Mouse (Mus musculus) right cerebral cortex, adult 18-20 months (tissue): ENCODE measurements around the gene L3mbtl3.

Experiments
- DNase-seq: peaks from one replicate; pipeline ENCODE4 v3.0.0; 2022; ENCODE audit warnings: mixed read lengths

L3mbtl3 gene

DNA sequence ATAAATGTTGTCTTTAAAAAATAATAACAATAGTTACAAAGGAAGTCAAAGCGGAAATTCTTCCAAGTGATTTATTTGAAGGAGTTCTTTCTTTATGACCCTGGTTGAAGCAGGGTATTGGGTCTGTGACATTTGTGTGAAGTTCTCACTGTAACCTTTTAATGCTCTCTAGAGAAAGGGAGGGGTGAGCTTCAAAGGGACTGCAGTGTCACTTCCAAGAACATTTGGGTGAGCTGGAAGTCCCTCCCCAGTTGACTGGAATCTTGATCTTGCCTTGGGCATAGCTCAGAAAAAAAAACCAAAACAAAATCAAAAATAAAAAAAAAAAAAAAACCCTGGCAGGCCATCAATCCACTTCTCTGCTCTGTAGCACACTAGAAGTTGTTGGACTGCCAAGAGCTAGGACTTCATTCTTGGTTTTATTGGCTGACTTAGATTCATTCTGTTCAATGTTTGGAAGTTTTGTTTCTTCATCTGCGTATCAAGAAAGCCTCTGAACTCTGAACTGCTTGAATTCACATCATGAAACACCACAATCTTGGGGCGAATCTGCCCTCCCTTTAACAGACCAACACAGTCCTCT lies 143.6 kb downstream of the L3mbtl3 start:
- DNase-seq = no peak

DNA sequence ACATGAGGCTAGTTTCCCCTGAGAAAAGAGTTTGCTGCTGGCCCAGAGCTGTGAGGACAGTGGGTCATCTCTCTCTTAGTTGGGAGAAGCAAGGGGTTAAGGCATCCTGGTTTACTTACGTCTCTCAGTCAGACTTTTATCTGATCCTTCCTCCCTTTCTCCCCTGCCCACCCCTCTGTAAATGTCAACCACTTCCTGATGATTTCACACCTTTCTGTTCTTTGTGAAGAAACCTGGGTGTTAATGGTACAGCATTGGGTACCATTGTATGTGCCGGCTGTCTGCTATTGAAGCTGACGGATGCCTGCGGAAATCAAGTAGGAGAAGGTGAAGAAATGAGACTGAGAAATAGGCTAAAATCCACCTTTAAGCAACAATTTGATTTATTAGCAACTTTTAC lies 146.3 kb downstream of the L3mbtl3 start, which contains the start of gene Samd3:
Samd3 (plus strand) TSS at position 220 of the 400 bp plus-strand sequence.
- no peak for DNase-seq

- DNase-seq = no peak
These were observed 147.6 kb downstream of the L3mbtl3 start for GRCm38 (mm10) chr10:26228187-26228586.

DNA sequence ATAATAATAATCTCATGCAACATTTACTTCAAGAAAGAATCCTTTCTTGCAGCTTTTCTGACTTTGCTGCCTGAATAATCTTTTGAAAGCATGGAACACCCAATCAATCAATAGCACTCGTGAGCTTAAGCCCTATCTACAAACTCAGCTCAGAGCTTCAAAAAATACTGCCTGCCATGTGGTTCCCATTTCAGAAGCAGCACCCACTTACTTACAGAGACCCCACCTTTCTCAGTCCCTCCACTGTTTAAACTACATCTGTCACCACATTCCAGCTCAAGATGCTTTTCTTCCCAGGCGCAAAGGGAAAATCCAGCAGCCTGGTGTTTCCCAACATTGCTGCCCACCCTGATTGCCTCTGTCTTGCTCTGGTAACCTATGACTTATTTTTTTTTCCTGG lies 149.0 kb downstream of the L3mbtl3 start:
- no peak for DNase-seq

DNA sequence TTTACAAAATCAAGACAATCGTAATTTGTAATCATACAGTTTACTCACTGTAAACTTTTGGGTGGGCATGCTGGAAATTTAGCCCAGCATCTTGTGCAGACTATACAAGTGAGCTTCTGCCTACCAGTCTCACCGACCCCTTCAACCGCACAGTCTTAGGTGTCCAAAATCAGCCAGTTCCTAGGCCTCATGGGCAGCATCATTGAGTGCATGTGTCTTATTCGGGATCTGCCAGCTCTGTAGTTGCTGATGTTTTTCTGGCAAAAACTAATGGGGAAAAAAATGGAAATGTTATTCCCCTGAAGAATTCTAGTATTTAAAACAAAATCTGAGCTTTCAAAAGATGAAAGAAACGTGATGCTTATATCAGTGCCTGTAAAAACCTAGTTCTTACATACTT lies 149.5 kb downstream of the L3mbtl3 start:
- DNase-seq = no peak
